Mouse (Mus musculus) layer of hippocampus, postnatal 14 days (tissue): ENCODE data around the gene Oog3. TPM values are rescaled to one million over a fixed set of nuclear protein-coding genes. Genes with fewer than 3 reads are reported as not detected.

Source experiments
- DNase-seq, 2 experiments: peaks; one replicate each; pipeline ENCODE4 v3.0.0; 2021 to 2022; ENCODE audit warnings: low spot score in 2 of 2, mixed read lengths in 1 of 2
- long read RNA-seq, 2 experiments: library from polyadenylated mRNA; stranded (forward); transcript quantifications; one replicate each; pipeline ENCODE4 v2.0.0; 2021
- total RNA-seq, 2 experiments: library from RNA; stranded (reverse); gene quantifications; 2 replicates each; pipeline ENCODE4 v1.2.3; 2021

Gene Oog3
- not detected for total RNA-seq
- long read RNA-seq, experiment 1 = 0 reads
- long read RNA-seq, experiment 2 = 0 reads

DNA sequence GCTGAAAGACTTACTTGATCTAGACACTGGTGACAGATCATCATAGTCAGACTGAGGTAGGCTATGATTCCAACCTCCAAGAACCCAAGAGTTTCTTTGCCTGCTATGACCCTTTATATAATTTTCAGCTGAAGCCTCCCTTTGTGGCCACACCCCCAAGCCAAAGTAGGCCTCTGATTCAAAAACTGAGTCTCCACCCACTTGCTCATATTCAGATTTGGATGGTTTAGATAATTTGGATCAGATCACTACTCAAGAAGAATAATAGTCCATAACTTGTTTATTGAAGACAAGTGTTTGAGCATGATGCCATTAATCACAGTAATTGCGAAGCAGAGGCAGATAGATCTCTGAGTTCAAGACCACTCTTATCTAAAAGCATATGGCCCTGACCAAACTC, at the start of gene Oog3:
TSS of gene Oog3 (minus strand) at position 101 of the 400 bp plus-strand sequence.
- no peak for DNase-seq

- DNase-seq = no peak
Measured at GRCm38 (mm10) chr4:144190419-144190818, 28.0 kb upstream of the Oog3 start, which contains the start of gene Oog2. TSS of gene Oog2 (plus strand) at chr4:144190719.

Other genes starting within 250 kb of the Oog3 start
- not detected for gene Pramef25, start 211.6 kb downstream of the Oog3 start, total RNA-seq
- not detected for gene Gm13101, start 195.7 kb downstream of the Oog3 start, total RNA-seq
- not detected for gene Pramef17, start 168.3 kb downstream of the Oog3 start, total RNA-seq
- gene Pramel4, start 103.5 kb downstream of the Oog3 start, total RNA-seq = not detected
- gene Gm13102, start 56.2 kb downstream of the Oog3 start, total RNA-seq = not detected
- gene Oog2, start 28.1 kb upstream of the Oog3 start, total RNA-seq = not detected
- not detected for gene C87977, start 50.7 kb upstream of the Oog3 start, total RNA-seq
- not detected for gene Pramel5, start 117.8 kb upstream of the Oog3 start, total RNA-seq
- not detected for gene Gm13128, start 167.6 kb upstream of the Oog3 start, total RNA-seq
- gene Gm13119, start 195.3 kb upstream of the Oog3 start, total RNA-seq = not detected
- gene Pramef20, start 215.3 kb upstream of the Oog3 start, total RNA-seq = not detected
- gene Pramef12, start 245.8 kb upstream of the Oog3 start, total RNA-seq = not detected